ENCODE assay signal across 11 mouse cellular contexts in the genomic region with DNA sequence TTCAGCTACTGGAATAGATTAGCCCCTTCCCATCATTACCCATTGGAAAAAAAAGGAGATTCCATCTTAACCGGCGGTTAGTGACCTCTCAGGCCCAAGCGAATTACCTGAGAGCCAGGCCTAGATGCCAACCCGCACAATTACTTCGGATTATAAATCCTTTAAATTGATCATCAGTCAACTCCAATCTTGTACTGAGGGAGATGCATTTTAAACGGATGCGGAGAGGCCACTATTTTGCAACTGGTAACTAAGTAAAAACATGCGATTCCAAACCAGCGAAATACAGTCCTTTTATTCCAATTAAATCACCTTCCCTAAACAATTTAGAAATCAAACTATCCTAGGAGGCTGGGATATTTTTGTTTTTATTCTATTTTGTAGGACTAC. TPM values are rescaled to one million over a fixed set of nuclear protein-coding genes. Genes with fewer than 3 reads are reported as not detected.
DNase-seq lines count a peak whose midpoint lies in the region; ATAC-seq and TF ChIP-seq lines count a peak whose summit lies in the region.
"Had no signal": no experiment of that assay in that cellular context is flagged by ENCODE, and none has a peak within 500 bp of the region (broad histone marks: within the 10 kb centered on the region; RNA-seq: fewer than 3 reads in every experiment).

No protein-coding gene starts in this region.

- no peak for ATAC-seq in hindbrain, embryonic 12.5 days (ENCODE audit: low FRiP score)
- ATAC-seq in hindbrain, embryonic 11.5 days (ENCODE audit: low FRiP score) = no peak
- no peak for ATAC-seq in embryonic facial prominence, embryonic 11.5 days (replicated peaks; ENCODE audit: insufficient number of reproducible peaks, low FRiP score, low TSS enrichment, low read depth)
- ATAC-seq in midbrain, embryonic 14.5 days (ENCODE audit: low FRiP score, low TSS enrichment) = no peak
- no peak for ATAC-seq in megakaryocyte-erythroid progenitor cell, adult 5-6 weeks (replicated peaks; ENCODE audit: low FRiP score, low TSS enrichment, poor library complexity, severe bottlenecking)
- ATAC-seq in inflammation-experienced regulatory T-cells, adult 6 months = no peak
- ATAC-seq: liver, embryonic 12.5 days had no signal

- WGBS in hindbrain, embryonic 12.5 days = under 1% methylated on average over 9 of the region's 9 CpGs
- under 1% methylated on average over 9 of the region's 9 CpGs for WGBS in hindbrain, embryonic 11.5 days
- under 1% methylated on average over 9 of the region's 9 CpGs for WGBS in embryonic facial prominence, embryonic 11.5 days
- WGBS in midbrain, embryonic 14.5 days = 3% methylated on average over 9 of the region's 9 CpGs

- H3K4me1 ChIP-seq in hindbrain, embryonic 12.5 days = peaks cover 21% of the 10 kb centered on the region
- H3K4me1 ChIP-seq in hindbrain, embryonic 11.5 days (replicated peaks; ENCODE audit: control insufficient read depth, insufficient read depth, low read length) = peaks cover 13% of the 10 kb centered on the region
- H3K4me1 ChIP-seq in embryonic facial prominence, embryonic 11.5 days (ENCODE audit: control insufficient read depth, insufficient read depth, low read length) = peaks cover 3% of the 10 kb centered on the region
- no peaks in the 10 kb centered on the region for H3K4me1 ChIP-seq in embryonic fibroblast, embryonic 13.5 days (ENCODE audit: control insufficient read depth, insufficient read depth, low read length)
- H3K4me1 ChIP-seq in midbrain, embryonic 14.5 days (ENCODE audit: control insufficient read depth, insufficient read depth, low read length) = peaks cover 9% of the 10 kb centered on the region; the same call in 1 of the 2 replicates
- H3K4me1 ChIP-seq: liver, embryonic 12.5 days had no signal

- DNase-seq in hindbrain, embryonic 11.5 days (ENCODE audit: low spot score) = no peak
- DNase-seq in embryonic facial prominence, embryonic 11.5 days (ENCODE audit: low spot score) = no peak
- DNase-seq in midbrain, embryonic 14.5 days = peak; percentile 51
- DNase-seq in right cerebral cortex, adult 2 months (ENCODE audit: low spot score in 2 of 2) = no peak
- DNase-seq: thymus, postnatal 14 days had no signal

- no peak overlapping the region for H3K9ac ChIP-seq in hindbrain, embryonic 12.5 days
- no peak overlapping the region for H3K9ac ChIP-seq in hindbrain, embryonic 11.5 days (ENCODE audit: low read depth, low read length)
- peak overlapping the region; percentile 54; the same call in 1 of the 2 replicates for H3K9ac ChIP-seq in embryonic facial prominence, embryonic 11.5 days (replicated peaks; ENCODE audit: low read length)
- peak overlapping the region; percentile 42; the same call in 1 of the 2 replicates for H3K9ac ChIP-seq in midbrain, embryonic 14.5 days (replicated peaks; ENCODE audit: low read length)
- H3K9ac ChIP-seq: liver, embryonic 12.5 days had no signal

- H3K27me3 ChIP-seq in hindbrain, embryonic 12.5 days = peaks cover 88% of the 10 kb centered on the region
- peaks cover 84% of the 10 kb centered on the region for H3K27me3 ChIP-seq in hindbrain, embryonic 11.5 days (ENCODE audit: control insufficient read depth, insufficient read depth, low read length)
- H3K27me3 ChIP-seq in embryonic facial prominence, embryonic 11.5 days (ENCODE audit: control insufficient read depth, insufficient read depth, low read length) = peaks cover 68% of the 10 kb centered on the region
- H3K27me3 ChIP-seq in midbrain, embryonic 14.5 days (ENCODE audit: control insufficient read depth, insufficient read depth, low read length) = peaks cover 85% of the 10 kb centered on the region

- no peaks in the 10 kb centered on the region for H3K9me3 ChIP-seq in hindbrain, embryonic 12.5 days (replicated peaks)
- no peaks in the 10 kb centered on the region for H3K9me3 ChIP-seq in hindbrain, embryonic 11.5 days (ENCODE audit: control insufficient read depth, low read length)
- H3K9me3 ChIP-seq in embryonic facial prominence, embryonic 11.5 days (replicated peaks; ENCODE audit: control insufficient read depth, low read length) = no peaks in the 10 kb centered on the region
- H3K9me3 ChIP-seq in midbrain, embryonic 14.5 days (ENCODE audit: control insufficient read depth, low read length) = no peaks in the 10 kb centered on the region
- H3K9me3 ChIP-seq: liver, embryonic 12.5 days had no signal

- H3K36me3 ChIP-seq in hindbrain, embryonic 12.5 days = no peaks in the 10 kb centered on the region
- H3K36me3 ChIP-seq in hindbrain, embryonic 11.5 days (ENCODE audit: control insufficient read depth, insufficient read depth, low read length) = no peaks in the 10 kb centered on the region
- no peaks in the 10 kb centered on the region for H3K36me3 ChIP-seq in embryonic facial prominence, embryonic 11.5 days (replicated peaks; ENCODE audit: control insufficient read depth, insufficient read depth, low read depth, low read length)
- H3K36me3 ChIP-seq in midbrain, embryonic 14.5 days (ENCODE audit: control insufficient read depth, insufficient read depth, low read length) = no peaks in the 10 kb centered on the region
- H3K36me3 ChIP-seq: liver, embryonic 12.5 days had no signal

- H3K4me3 ChIP-seq in hindbrain, embryonic 12.5 days = peak overlapping the region; percentile 36; the same call in 1 of the 2 replicates
- H3K4me3 ChIP-seq in hindbrain, embryonic 11.5 days (ENCODE audit: low read depth, low read length) = no peak overlapping the region
- peak overlapping the region; percentile 40 for H3K4me3 ChIP-seq in embryonic facial prominence, embryonic 11.5 days (ENCODE audit: low read depth, low read length)
- peak overlapping the region; percentile 37 for H3K4me3 ChIP-seq in embryonic fibroblast, embryonic 13.5 days (ENCODE audit: insufficient read depth, low read length)
- H3K4me3 ChIP-seq in midbrain, embryonic 14.5 days (replicated peaks; ENCODE audit: low read depth, low read length) = peak overlapping the region; percentile 35

- TF ChIP-seq POLR2A in embryonic fibroblast, embryonic 13.5 days (IDR thresholded peaks at IDR 0.05; ENCODE audit: low read depth, low read length) = no peak

- no peak for TF ChIP-seq CTCF in embryonic fibroblast, embryonic 13.5 days (IDR thresholded peaks at IDR 0.05; ENCODE audit: borderline replicate concordance, insufficient read depth, low read length)

- no peak overlapping the region; the same call in 1 of the 2 replicates for H3K4me2 ChIP-seq in hindbrain, embryonic 12.5 days (replicated peaks)
- H3K4me2 ChIP-seq in hindbrain, embryonic 11.5 days (replicated peaks; ENCODE audit: low read depth, low read length) = no peak overlapping the region
- peak overlapping the region; percentile 75; the same call in 1 of the 2 replicates for H3K4me2 ChIP-seq in embryonic facial prominence, embryonic 11.5 days (ENCODE audit: low read depth, low read length)
- H3K4me2 ChIP-seq in midbrain, embryonic 14.5 days (ENCODE audit: low read length) = no peak overlapping the region; the same call in 1 of the 2 replicates

- H3K27ac ChIP-seq in hindbrain, embryonic 12.5 days = no peak overlapping the region
- no peak overlapping the region for H3K27ac ChIP-seq in hindbrain, embryonic 11.5 days (ENCODE audit: low read depth, low read length)
- no peak overlapping the region for H3K27ac ChIP-seq in embryonic facial prominence, embryonic 11.5 days (replicated peaks; ENCODE audit: low read depth, low read length)
- no peak overlapping the region for H3K27ac ChIP-seq in embryonic fibroblast, embryonic 13.5 days (ENCODE audit: insufficient read depth, low read length)
- H3K27ac ChIP-seq in midbrain, embryonic 14.5 days (replicated peaks; ENCODE audit: low read depth, low read length) = peak overlapping the region; percentile 76; the same call in 1 of the 2 replicates
- H3K27ac ChIP-seq: liver, embryonic 12.5 days had no signal

RNA-seq across cellular contexts. Expression of a gene that starts 0.8 kb away (rescaled TPM):
- 6.5 and 8.3 TPM in 2 replicates for polyA plus RNA-seq in hindbrain, embryonic 12.5 days (2016; fragmentation: Nextera tagmentation; extraction: Ambion mirVana)
- 2.9 and 4.9 TPM in 2 replicates for polyA plus RNA-seq in hindbrain, embryonic 11.5 days (2014; fragmentation: Nextera tagmentation; extraction: Ambion mirVana)
- polyA plus RNA-seq in embryonic facial prominence, embryonic 11.5 days (2014; fragmentation: Nextera tagmentation; extraction: Ambion mirVana) = 35.6 and 41.4 TPM in 2 replicates
- 3.0 and 3.6 TPM in 2 replicates for polyA plus RNA-seq in embryonic fibroblast, embryonic 13.5 days (2011; ENCODE audit: insufficient read length, low read depth, missing spikeins)
- 27.0 and 27.5 TPM in 2 replicates for polyA plus RNA-seq in midbrain, embryonic 14.5 days (2014; fragmentation: Nextera tagmentation; extraction: Ambion mirVana)
- not detected in 2 replicates for total RNA-seq in megakaryocyte-erythroid progenitor cell, adult 5-6 weeks (2014; fragmentation: Nextera tagmentation)
- not detected in 2 replicates for total RNA-seq in megakaryocyte-erythroid progenitor cell, adult 5-6 weeks (2017)
- polyA plus RNA-seq in inflammation-experienced regulatory T-cells, adult 6 months (2017; shearing (Covaris generic)) = under 1 TPM in 1 of 3 experiments, not detected in 2; 0.19 TPM
- total RNA-seq: MEL had no signal

Comparison
In these comparisons a context has a peak if more than half of its experiments do, and no peak if none do; other contexts are left out.
1. H3K9ac ChIP-seq: peak in embryonic facial prominence, embryonic 11.5 days (single experiment) and midbrain, embryonic 14.5 days (single experiment); none in hindbrain, embryonic 12.5 days (single experiment) and hindbrain, embryonic 11.5 days (single experiment).